Mouse (Mus musculus): ENCODE measurements around the gene Tbc1d15.

GRCm38 (mm10) chr10:115229023-115229422, 22.2 kb downstream of the Tbc1d15 start:
- no peak for TF ChIP-seq CTCF (IDR thresholded peaks at IDR 0.05; ENCODE audit: low read depth)
- TF ChIP-seq EP300 (IDR thresholded peaks at IDR 0.05; ENCODE audit: low read depth): no peak

All from heart, postnatal 0 days (tissue).